Mouse (Mus musculus) spleen, adult 2 months (tissue): ENCODE data around the gene Rab30.

Experiments used
- CTCF ChIP-seq: fragments of 200-500 bp; IDR thresholded peaks from 2 replicates; pipeline ENCODE4 v1.5.1; 2011; ENCODE audit warnings: mild to moderate bottlenecking, inconsistent platforms; ENCODE audit not compliant: insufficient read depth, insufficient read length, insufficient replicate concordance; ENCODE audit errors: extremely low read depth
- POLR2A ChIP-seq: fragments of 200-500 bp; IDR thresholded peaks from 2 replicates; pipeline ENCODE4 v1.6.1; 2011; ENCODE audit warnings: low read depth, low read length, inconsistent platforms

DNA sequence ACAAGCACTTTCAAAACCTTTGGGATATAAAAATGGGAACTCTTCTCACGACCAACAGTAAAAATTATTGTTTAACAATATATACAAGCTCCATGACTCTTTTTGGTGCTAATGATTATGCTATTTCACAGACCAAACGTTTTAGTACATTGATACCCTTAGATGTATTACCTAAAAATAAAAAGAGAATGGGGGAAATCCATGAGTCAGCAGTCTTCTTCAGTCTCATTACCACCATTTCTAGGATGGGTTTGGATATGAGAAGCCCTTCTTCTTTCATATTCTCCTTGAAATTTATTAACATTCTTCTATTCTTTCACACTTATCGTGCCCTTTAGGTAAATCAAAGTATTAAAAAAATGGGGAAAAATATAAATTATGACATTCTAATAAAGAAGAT is 95.0 kb downstream of the Rab30 start:
- TF ChIP-seq POLR2A (no peak), CTCF (no peak)
